Mouse (Mus musculus) limb, embryonic 14.5 days (tissue): ENCODE results near the gene Olfr1411. TPM values are rescaled to one million over a fixed set of nuclear protein-coding genes. Genes with fewer than 3 reads are reported as not detected.
A peak's percentile ranks its signal among the peaks of the same experiment; 100 is the strongest.

Source experiments
- ATAC-seq: fragments of 200-750 bp; cut with Nextera tagmentation; 2 replicates; pipeline ENCODE4 v1.8.0; 2017; ENCODE audit warnings: low read depth, moderate number of reproducible peaks, moderate TSS enrichment; ENCODE audit not compliant: low FRiP score
- DNase-seq: peaks from one replicate; pipeline ENCODE4 v3.0.0-alpha.2; 2015; ENCODE audit warnings: low spot score
- H3K27ac ChIP-seq: fragments of 300-500 bp; sonication (generic); replicated peaks from 2 replicates; pipeline ENCODE4 v1.5.1; 2014; ENCODE audit warnings: low read depth, mild to moderate bottlenecking, low read length, moderate library complexity, mixed read lengths
- H3K27me3 ChIP-seq: fragments of 300-500 bp; sonication (generic); 2 replicates; pipeline ENCODE4 v1.6.1; 2014; ENCODE audit warnings: low read length, mixed read lengths; ENCODE audit not compliant: control insufficient read depth, insufficient read depth
- H3K36me3 ChIP-seq: fragments of 300-500 bp; sonication (generic); 2 replicates; pipeline ENCODE4 v1.6.1; 2014; ENCODE audit warnings: mild to moderate bottlenecking, low read length, moderate library complexity, mixed read lengths; ENCODE audit not compliant: control insufficient read depth, insufficient read depth
- H3K4me1 ChIP-seq: fragments of 300-500 bp; sonication (generic); 2 replicates; pipeline ENCODE4 v1.6.1; 2014; ENCODE audit warnings: antibody characterized with exemption, low read length, mixed read lengths; ENCODE audit not compliant: control insufficient read depth, insufficient read depth
- H3K4me2 ChIP-seq: fragments of 300-500 bp; sonication (generic); replicated peaks from 2 replicates; pipeline ENCODE4 v1.6.1; 2014; ENCODE audit warnings: low read depth, mild to moderate bottlenecking, low read length, moderate library complexity; ENCODE audit not compliant: severe bottlenecking
- H3K4me3 ChIP-seq: fragments of 300-500 bp; sonication (generic); replicated peaks from 2 replicates; pipeline ENCODE4 v1.5.1; 2014; ENCODE audit warnings: low read length
- H3K9ac ChIP-seq: fragments of 300-500 bp; sonication (generic); 2 replicates; pipeline ENCODE4 v1.6.1; 2014; ENCODE audit warnings: mild to moderate bottlenecking, low read depth, low read length, moderate library complexity; ENCODE audit not compliant: severe bottlenecking
- H3K9me3 ChIP-seq: fragments of 300-500 bp; sonication (generic); 2 replicates; pipeline ENCODE4 v1.6.1; 2016; ENCODE audit warnings: low read length; ENCODE audit not compliant: control insufficient read depth
- POLR2A ChIP-seq: fragments of 200-500 bp; IDR thresholded peaks from 2 replicates; pipeline ENCODE4 v1.8.0; 2012; ENCODE audit warnings: inconsistent platforms, mild to moderate bottlenecking, moderate library complexity, borderline replicate concordance; ENCODE audit not compliant: insufficient read depth, insufficient read length; ENCODE audit errors: extremely low read depth
- WGBS: fragments of 180-500 bp; shearing (Covaris S2); extraction: QIAGEN DNeasy Blood & Tissue Kit; methylation state at CpG from one replicate; pipeline ENCODE4 v1.1.7; 2014; 5-methylcytosine and 5-hydroxymethylcytosine counted together
- polyA plus RNA-seq, 2 experiments: library from polyadenylated mRNA; depleted of rRNA in 1 of 2; stranded (reverse) in 1 of 2; unstranded in 1 of 2; fragments of >200 nt; fragmentation: Nextera tagmentation in 1 of 2; extraction: Ambion mirVana in 1 of 2; gene quantifications; 2 replicates each; pipeline versions ENCODE4 v1.2.1 to v1.2.3; 2012 to 2014

Olfr1411 gene
- polyA plus RNA-seq, 2 experiments = not detected

DNA sequence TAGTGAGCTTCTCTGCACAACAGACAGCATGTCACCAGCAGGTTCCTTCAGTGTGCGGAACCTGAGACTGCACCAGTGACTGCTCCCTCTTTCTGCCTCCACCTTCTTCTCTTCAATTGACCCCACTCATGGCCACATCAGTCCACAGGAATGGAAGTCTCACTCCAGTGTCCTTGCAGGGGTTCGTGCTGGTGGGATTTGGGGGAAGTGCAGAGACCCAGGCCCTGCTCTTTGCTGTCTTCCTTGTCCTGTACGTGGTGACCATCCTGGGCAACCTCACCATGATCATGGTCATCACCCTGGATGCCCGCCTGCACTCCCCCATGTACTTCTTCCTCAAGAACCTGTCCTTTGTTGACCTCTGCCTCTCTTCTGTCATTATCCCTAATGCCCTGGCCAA is 13.5 kb downstream of the Olfr1411 start:
- no peaks in the 10 kb centered on the region for H3K27me3 ChIP-seq
- ATAC-seq (no peak), DNase-seq (no peak)
- no peaks in the 10 kb centered on the region for H3K36me3 ChIP-seq
- no peak overlapping the region for H3K4me3 ChIP-seq
- WGBS = 74% methylated on average over 4 of the region's 4 CpGs
- H3K9me3 ChIP-seq = no peaks in the 10 kb centered on the region
- no peak overlapping the region for H3K27ac ChIP-seq
- no peak overlapping the region for H3K4me2 ChIP-seq
- no peaks in the 10 kb centered on the region for H3K4me1 ChIP-seq
- TF ChIP-seq POLR2A = no peak
- H3K9ac ChIP-seq = no peak overlapping the region

DNA sequence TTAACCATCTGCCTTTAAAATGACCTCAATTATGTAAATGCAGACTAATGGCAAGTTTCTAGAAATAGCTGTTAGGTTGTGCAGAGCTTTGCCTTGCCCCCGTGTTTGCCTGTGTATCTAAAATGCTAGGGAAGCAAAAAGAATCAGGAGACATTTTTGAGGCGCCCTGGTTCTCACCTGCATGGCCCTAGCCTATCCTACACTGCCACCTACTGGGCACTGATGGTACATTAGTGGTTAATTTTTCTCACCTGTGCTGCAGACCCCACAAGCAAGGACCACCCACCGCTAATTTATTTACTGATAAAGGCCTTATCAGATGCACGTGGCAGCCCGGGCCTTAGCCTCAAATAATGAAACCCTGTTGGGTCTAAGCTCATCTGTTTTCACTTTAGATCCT is 16.8 kb downstream of the Olfr1411 start:
- no peak for TF ChIP-seq POLR2A
- Histone ChIP-seq H3K9ac (no peak overlapping the region), H3K27me3 (no peaks in the 10 kb centered on the region), H3K4me2 (no peak overlapping the region), H3K27ac (no peak overlapping the region), H3K4me3 (no peak overlapping the region), H3K36me3 (no peaks in the 10 kb centered on the region), H3K4me1 (no peaks in the 10 kb centered on the region), H3K9me3 (no peaks in the 10 kb centered on the region)
- DNase-seq = peak; percentile 63
- ATAC-seq = peak; percentile 57; the same call in 1 of the 2 replicates
- WGBS = 6% methylated on average over 5 of the region's 5 CpGs

DNA sequence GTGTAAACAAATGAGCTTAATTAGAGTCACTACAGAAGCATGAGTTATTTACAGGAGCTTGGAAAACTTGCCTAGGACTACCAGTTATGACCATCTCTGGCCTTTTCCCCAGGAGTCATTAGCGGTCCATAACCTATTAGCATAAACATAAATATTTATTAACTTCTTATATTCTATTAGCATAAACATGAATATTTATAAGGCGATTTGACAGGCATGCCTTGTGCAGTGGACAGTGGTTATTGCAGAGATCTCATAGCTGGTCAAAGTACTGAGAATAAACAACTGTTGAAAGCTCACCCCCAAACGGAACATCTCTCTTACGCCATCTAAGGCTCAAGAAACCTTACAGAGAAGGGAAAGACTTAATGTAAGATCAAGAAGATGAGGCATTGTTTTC is 19.0 kb downstream of the Olfr1411 start:
- no peak for TF ChIP-seq POLR2A
- 43% methylated on average over 4 of the region's 4 CpGs for WGBS
- ATAC-seq = no peak

DNA sequence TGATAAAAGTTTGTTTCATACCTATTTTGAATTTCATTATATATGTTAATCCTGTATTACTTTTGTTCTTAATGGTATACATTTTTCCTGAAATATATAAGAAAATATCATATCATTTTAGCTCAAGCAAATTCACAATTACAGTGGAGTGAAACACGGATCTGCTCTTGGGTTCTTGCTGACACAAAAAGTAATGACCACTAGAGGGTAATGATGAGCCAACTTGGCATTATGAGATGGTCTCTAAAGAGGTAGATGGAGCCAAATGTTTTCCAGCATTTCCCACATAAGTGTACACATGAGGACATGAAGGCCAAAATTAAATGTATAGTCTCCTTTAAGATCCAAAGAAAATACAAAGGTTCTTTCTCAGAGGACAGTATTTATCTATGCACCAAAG is 20.3 kb downstream of the Olfr1411 start:
- H3K4me2 ChIP-seq = no peak overlapping the region
- H3K4me3 ChIP-seq = no peak overlapping the region
- no peaks in the 10 kb centered on the region for H3K36me3 ChIP-seq
- ATAC-seq (no peak), DNase-seq (peak; percentile 28)
- no peak for TF ChIP-seq POLR2A
- no peaks in the 10 kb centered on the region for H3K27me3 ChIP-seq
- H3K9ac ChIP-seq = no peak overlapping the region
- no peaks in the 10 kb centered on the region for H3K4me1 ChIP-seq
- WGBS = 16% methylated on average over 1 of the region's 1 CpGs
- no peaks in the 10 kb centered on the region for H3K9me3 ChIP-seq
- H3K27ac ChIP-seq = no peak overlapping the region

More for the DNA sequence above, 19.0 kb downstream of the Olfr1411 start:
- Histone ChIP-seq H3K4me3 (no peak overlapping the region), H3K27ac (no peak overlapping the region), H3K4me1 (no peaks in the 10 kb centered on the region), H3K9me3 (no peaks in the 10 kb centered on the region), H3K27me3 (no peaks in the 10 kb centered on the region), H3K9ac (no peak overlapping the region), H3K4me2 (no peak overlapping the region), H3K36me3 (no peaks in the 10 kb centered on the region)
- DNase-seq = no peak

DNA sequence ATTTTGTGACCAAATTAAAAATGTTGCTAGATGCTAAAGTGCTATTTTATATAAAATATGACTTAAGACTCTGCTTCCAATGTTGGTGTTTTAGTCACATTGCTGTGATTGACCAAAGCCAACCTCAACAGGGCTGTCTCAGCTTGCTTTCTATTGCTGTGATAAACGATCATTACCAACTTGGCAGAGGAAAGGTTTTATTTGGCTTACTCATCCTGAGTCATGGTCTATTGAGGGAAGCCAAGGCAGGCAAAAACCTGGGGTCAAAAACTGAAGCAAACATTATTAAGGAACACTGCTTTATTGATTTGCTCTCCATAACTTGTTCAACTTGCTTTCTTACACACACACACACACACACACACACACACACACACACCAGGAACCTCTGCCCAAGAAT is 21.8 kb downstream of the Olfr1411 start:
- 63% methylated on average over 1 of the region's 1 CpGs for WGBS
- no peak overlapping the region for H3K4me3 ChIP-seq
- no peak overlapping the region for H3K4me2 ChIP-seq
- H3K27ac ChIP-seq = no peak overlapping the region
- H3K9ac ChIP-seq = no peak overlapping the region
- no peak for DNase-seq
- no peaks in the 10 kb centered on the region for H3K4me1 ChIP-seq
- H3K27me3 ChIP-seq = no peaks in the 10 kb centered on the region
- H3K36me3 ChIP-seq = no peaks in the 10 kb centered on the region
- no peak for TF ChIP-seq POLR2A
- ATAC-seq = no peak
- no peaks in the 10 kb centered on the region for H3K9me3 ChIP-seq

DNA sequence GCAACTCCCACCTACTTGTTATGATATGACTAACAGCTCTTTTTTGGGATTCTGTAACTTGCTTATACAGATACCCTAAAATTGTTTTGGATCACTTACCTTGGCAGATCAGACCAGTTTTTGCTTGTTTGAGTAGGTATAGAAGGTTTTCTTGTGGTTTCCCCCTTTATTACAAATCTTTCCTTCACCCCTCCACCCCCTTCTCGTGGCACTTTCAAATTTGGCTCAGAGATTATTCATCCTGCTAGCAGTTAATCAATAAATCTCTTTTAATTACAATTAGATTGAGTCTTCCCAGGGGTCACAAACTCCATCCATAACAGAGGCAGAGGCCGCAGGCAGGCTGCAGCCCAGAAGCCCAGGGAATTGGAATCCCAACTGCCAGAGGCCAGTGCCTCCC is 23.3 kb downstream of the Olfr1411 start, which contains the start of gene Olfr12:
Gene Olfr12, plus strand, starts transcription at position 301 of the 400 bp plus-strand sequence.
- TF ChIP-seq POLR2A = no peak
- Histone ChIP-seq H3K4me1 (no peaks in the 10 kb centered on the region), H3K4me2 (no peak within 1 kb of the TSS), H3K9me3 (no peaks in the 10 kb centered on the region), H3K9ac (no peak within 1 kb of the TSS), H3K27me3 (no peaks in the 10 kb centered on the region), H3K4me3 (no peak within 1 kb of the TSS), H3K36me3 (no peaks in the 10 kb centered on the region), H3K27ac (no peak within 1 kb of the TSS)
- 59% methylated on average over 2 of the region's 2 CpGs for WGBS
- ATAC-seq (no peak), DNase-seq (no peak)
